Mouse (Mus musculus) lung, adult 18-20 months (tissue): ENCODE results near the gene Tmc1.

ENCODE experiments used
- DNase-seq, 2 experiments: peaks; one replicate each; pipeline ENCODE4 v3.0.0; 2022; ENCODE audit warnings: mixed read lengths in 2 of 2

Gene Tmc1

DNA sequence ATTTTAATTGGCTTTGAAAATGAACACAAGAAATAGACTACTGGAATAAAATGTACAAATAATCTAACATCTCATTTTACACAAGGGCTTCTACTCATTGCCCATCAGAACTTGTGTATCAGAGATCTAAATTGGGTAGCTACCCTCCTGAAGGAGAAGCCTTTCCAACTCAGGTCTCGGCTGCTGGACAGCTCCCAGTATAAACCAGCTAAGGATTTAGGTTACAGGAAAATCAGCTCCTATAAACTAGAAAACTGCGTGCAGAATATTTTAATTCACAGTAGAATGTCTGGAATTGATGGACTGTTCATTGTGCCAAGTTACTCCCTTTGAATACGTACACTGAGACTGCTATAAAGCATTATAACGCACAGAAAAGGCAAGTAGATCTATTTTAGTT, 158.0 kb downstream of the Tmc1 start:
- DNase-seq = no peak

GRCm38 (mm10) chr19:20794999-20795398, 159.0 kb downstream of the Tmc1 start:
- no peak for DNase-seq

- DNase-seq = no peak
Observed at GRCm38 (mm10) chr19:20792811-20793210, 161.2 kb downstream of the Tmc1 start.

GRCm38 (mm10) chr19:20787289-20787688, 166.7 kb downstream of the Tmc1 start:
- no peak for DNase-seq

DNA sequence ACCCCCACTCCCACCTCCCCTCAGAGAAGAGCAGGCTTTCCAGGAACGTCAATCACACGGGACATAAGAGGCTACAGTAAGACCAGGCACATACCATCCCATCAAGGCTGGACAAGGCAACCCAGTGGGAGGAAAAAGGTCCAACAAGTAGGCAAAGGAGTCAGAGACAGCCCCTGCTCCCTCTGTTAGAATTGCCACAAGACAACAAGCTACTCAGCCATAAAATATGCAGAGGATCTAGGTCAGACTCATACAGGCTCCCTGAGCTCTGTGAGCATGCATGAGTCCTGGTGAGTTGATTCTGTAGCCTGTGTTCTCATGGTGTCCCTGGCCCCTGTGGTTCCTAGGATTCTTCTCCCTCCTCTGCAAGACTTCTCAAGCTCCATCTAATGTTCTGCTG, 178.3 kb downstream of the Tmc1 start:
- no peak for DNase-seq

DNA sequence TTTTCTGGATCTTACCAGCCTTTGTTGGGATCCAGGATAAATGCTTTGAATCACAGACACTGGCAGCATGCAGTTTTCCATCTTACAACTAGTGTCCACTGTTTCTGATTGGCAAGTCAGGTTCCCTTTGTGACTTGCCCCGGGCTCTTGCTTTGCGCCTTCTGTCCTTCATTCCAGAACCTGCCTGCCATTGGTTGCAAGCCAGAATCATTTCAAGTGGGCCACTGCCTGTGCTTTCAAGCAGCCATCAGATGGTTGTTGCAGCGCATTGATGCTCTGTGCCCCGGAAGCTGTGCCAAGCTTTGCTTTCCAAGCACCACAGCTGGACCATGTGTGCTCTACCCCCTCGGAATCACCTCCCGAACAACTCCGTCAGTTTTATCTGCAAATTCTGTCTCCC, 180.1 kb downstream of the Tmc1 start:
- no peak for DNase-seq

GRCm38 (mm10) chr19:20764214-20764613, 189.8 kb downstream of the Tmc1 start:
- DNase-seq = peak in 1 of 2 experiments; percentile 9

GRCm38 (mm10) chr19:20761675-20762426, 192.2 kb downstream of the Tmc1 start:
- DNase-seq = no peak

DNA sequence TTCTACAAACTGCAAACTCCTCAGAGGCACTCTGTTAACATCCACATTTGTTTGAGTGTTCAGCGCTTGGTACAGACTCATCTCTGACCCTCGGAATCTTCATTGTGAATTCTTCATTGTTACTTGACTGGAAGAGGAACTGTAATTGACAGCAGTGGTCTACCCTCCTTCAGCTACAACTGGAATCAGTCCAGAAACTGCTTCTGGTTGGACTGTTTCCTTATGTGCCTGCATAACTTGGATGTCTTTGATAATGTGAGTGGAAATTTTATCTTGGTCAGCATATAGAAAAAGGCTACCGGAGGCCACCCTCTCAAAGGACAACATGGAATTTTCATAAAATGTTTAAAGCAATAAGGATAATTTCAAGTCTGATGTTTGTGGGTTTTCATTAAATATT, 192.9 kb downstream of the Tmc1 start:
- no peak for DNase-seq

DNA sequence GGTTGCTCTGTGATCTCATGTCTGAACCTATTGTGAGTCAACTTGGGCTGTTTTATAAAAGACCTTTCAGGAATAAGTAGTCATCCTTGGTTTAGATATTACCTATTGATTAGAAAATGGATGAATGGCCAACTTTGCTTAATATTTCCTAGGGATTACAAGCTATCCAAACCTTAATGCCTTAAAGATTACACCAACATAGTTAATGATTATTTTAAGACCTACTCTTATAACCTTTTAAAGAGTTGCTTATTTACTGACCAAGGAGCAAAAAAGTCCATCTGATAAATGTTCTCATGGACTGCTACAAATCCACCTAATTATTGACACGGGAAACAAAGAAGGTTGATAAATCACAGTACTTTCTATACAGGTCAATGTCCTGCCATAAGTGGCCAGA, 209.4 kb downstream of the Tmc1 start:
- DNase-seq = no peak
